Mouse (Mus musculus): Measurements from ENCODE around the gene Nup107.

Gene Nup107

DNA sequence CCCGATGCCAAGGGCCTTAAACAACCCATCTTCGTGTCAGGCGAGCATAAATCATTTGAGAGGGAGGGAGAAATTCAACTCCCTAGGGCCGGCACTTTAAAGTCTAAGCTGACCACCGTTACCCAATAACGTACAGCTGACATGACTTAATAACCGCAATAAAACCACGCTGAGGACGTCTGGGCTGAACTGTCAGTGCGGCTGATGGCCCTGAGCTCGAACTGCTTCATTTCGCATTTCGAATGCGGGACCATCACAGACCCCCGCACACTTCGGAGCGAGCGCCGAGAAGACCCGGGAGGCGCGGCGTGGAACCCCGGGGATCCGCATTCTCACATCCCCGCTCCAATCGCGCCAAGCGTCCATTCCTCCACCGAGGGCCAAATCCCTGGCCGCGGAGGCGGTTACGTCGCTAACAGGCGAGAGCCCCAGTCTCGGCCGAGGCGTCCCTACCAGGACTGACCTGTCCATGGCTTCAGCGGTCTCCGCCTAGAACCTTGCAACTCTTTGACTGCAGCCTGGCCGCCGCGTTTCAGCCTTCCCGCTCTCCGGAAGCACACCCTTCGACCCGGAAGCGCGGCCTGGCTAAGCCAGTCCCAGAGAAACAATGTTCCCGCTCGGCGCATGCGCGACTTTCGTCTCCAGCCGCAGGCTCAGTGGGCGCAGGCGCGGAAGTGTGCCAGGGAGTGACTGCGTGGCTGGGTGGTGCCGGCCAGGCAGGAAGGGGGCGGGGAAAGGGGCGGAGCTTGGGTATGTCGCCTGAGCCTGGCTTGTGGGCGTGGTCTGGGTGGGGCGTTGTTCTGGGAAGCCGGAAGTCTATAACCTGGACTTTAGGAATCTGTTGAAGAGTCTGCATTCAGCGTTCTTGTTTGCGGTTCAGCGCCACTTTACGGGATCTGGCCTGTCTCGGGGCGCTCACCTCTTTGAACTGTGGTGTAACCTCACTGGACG, at the start of gene Nup107:
Nup107 (minus strand) TSS at position 565 of the 951 bp plus-strand sequence.
- DNase-seq (ENCODE audit: low read depth, low spot score), result peak; percentile 100

DNA sequence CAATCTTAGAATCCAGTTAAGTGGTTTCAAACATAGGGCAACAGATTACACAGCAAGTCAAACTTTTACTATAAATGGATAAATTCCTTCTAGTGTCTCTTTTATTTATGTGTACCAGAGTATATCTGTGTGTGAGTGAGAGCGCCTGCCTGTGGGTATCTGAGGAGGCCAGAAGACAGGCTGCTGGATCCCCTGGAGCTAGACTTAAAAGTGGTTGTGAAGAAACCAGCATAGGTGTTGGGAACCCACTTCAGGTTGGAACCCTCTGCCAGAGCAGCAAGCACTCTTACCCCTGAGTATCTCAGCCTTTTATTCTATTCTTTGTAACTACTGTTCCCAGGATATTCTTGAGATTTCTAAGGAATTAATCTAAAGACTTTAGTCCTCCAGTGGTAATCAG, 49.3 kb upstream of the Nup107 start:
- DNase-seq (ENCODE audit: low read depth, low spot score), result no peak

DNA sequence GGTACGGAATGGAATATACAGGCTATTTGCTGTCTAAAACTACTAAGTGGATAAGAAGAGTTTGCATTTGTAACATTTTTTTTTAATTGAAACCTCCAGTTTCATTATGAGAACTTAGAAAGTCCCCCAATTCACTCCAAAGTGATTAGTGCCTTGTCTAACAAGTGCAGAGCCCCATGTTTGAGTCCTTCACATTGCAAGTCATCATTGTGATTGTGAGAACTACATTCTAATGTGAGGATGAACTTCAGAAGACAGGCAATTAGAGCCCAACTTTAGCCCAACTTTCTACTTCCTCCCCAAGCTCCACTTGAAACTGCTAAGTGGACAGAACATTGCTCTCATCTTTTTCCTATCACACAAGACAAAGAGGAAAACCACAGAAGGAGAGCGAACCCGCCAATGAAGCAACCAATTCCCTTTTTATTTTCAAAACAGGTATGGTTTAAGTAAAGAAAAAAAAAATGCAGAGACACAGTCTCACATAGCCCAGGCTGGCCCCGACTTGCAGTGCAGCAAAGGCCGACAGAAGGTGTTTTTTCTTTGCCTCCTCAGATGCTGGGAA, 48.0 kb upstream of the Nup107 start:
- DNase-seq (ENCODE audit: low read depth, low spot score), result no peak

DNA sequence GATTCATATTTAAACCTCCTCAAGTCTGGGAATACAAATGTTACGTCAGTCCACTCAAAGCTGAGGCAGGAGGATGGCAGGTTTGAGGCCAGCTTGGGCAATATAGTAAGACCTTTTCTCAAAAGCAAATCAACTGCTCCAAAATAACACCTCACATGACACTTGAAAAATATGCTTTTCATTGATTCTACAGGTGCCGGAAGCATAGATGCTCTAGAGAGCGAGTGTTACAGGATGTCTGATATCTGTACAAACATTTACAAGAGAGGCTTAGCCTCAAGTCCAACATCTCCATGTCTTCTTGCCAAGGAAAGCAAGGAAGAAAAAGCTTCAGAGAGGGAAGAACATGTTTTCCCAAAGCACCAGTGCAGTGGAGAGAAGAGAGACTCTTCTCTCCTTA, 47.2 kb upstream of the Nup107 start:
- no peak for DNase-seq (ENCODE audit: low read depth, low spot score)

DNA sequence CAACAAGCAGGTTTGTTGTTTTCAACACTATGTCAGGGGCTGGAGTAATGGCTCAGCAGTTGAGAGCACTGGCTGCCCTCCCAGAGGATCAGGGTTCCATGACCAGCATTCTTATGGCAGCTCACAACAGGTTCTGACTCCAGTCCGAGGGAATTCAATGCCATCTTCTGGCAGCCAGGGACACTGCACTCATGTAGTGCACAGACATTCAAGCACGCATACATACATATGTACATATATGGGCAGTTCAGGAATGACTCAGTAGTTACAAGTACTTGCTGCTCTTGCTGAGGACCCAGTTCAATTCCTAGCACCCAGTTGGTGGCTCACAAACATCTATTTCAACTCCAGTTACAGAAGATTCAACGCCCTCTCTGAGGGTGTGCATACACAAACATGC, 46.4 kb upstream of the Nup107 start:
- no peak for DNase-seq (ENCODE audit: low read depth, low spot score)

DNA sequence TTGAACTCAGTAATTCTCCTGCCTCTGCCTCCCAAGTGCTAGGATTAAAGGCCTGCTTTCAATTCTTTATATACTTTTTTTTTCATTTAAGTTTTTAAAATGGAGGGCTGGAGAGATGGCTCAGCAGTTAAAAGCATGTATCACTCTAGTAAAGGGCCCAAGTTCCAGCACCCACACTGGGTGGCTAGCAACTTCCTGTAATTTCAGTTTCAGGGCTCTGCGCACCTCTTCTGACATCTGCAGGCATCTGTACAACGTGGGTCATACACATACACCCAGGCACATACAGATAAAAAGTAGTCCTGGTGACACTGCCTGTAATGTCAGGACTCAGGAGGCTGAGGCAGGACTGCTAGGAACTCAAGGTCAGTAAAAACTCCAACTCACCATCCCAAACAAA, 43.8 kb upstream of the Nup107 start:
- DNase-seq (ENCODE audit: low read depth, low spot score), result no peak

DNA sequence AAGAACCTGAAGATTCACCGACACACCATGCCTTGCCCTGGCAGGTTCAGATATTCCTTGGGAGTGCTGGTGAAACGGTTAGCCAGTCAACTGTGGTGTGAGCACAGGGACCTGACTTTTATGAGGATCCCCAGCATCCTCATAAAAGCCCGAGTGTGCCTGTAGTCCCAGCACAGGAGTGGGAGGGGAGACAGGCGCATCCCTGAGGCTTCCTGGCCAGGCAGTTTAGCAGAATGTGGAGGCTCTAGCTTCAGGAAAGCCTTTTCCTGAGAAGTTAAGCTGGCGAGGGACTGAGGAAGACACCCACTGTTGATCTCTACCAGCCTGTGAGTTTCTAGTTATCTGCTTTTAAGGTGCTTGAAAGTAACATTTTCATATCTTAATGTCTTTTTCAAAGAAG, 42.9 kb upstream of the Nup107 start:
- no peak for DNase-seq (ENCODE audit: low read depth, low spot score)

DNA sequence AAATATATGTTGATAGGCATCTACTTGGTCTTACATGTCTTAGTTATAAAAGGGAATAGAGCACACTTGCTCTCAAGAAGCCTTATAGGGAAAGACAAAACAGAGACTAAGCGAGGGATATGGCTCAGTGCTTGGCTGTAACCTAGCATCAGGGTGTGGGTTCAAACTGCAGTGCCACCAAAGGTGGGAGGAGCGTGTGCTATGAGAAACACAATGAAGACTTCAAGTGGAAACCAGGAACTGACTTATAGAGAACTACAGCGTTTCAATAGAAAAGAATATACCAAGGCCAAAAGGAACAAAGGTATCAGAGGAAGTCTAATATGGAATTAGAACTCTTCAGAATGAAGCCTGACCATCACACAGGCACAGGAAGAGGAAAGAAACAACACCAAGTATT, 38.3 kb upstream of the Nup107 start:
- no peak for DNase-seq (ENCODE audit: low read depth, low spot score)

DNA sequence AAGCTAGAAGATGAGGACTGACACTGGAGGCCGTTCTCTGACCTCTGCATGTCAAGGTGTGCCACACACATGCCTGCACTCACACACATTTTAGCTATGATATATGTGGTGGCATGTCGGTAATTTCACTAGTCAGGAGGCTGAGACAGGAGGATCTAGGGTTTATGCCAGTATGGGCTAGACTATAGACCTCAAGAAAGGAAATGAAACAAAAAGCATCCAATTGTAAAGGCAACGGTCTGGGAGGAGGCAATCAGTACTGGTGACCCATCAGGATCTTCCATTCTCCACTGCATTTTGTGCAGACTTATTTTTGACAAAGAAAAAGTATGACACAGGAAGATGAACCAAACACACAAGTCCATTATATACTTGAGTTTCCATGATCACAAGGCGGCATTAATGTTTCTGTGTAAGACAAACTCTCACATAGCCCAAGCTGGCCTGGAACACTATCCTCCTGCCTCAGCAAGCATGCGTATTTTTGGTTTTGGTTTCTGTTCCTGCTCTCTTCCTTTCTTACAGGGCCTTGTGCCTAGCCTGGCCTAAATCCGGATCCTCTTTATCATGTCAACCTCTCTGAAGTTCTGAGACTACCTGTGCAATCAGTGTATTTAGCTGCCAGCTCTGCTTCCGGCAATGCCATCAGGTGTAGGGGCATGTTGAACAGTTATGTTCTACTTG, 37.1 kb upstream of the Nup107 start:
- no peak for DNase-seq (ENCODE audit: low read depth, low spot score)

DNA sequence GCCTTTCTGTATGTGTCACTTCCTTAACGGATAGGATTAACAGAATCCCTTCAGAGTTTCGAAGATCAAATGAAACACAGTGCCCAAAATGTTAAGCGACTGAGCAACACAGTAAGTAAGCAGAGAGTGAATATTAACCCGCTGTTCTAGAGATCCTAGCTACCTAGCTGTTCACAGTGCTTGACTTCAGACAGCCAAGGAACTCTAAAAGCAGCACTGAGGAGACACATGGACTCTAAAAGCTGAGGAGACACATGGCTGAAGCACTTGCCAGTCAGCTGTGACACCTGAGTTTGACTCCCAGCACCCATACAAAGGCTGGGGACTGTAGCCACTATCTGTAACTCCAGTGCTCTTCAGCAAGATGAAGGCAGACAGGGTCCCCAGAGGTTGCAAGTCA, 36.5 kb upstream of the Nup107 start:
- DNase-seq (ENCODE audit: low read depth, low spot score), result no peak

DNA sequence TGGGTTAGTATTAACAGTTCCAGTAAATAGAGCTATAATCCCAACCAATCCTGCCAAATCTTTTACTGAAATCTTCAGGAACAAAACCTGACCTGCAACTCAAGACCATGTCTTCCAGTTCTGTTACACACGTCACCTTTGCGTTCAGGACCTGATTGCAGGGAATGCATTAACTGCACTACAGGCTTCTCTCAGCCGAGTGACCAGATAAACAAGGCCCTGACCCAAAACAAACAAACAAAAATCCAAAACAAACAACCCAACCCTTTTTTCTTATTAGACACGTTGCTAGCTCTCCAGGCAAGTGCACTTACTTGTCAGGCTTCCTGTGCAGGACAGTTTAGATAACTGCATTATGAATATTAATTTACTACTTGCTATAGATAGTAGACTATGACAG, 36.0 kb upstream of the Nup107 start:
- no peak for DNase-seq (ENCODE audit: low read depth, low spot score)

DNA sequence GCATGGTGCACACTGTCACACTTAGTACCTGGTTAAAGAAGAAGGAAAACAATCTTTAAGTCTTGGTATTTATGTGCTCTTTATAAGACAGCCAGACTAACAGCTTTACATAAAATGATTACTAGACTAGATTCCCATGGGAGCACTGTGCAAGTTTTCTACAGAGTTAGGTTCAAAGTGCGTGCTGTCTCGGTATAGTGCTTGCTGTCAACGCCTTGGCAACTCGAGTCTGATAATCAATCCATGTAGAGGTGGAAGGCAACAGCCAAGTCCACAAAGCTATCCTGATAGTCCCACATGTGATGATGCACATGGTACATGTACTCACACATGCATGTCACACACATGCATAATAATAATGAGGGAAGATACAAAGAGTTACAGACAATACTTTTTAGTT, 32.1 kb upstream of the Nup107 start:
- no peak for DNase-seq (ENCODE audit: low read depth, low spot score)

DNA sequence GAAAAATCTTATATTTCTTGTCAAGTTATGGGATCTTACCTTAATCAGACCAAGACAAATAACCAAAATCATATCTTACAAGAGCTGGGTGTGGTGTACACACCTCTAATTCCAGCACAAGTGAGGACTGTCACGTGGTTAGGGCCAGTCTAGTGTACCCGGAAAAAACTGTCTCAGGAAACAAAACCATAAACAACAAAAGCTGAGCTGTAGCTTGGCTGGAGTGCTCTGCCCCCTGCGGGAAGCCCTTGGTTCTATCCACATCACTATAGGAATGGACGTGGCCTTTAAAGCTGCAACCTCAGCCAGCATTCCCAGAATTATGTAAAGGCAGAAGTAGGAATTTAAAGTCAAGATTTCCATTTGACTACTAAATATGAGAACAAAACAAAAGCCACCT, 31.6 kb upstream of the Nup107 start:
- DNase-seq (ENCODE audit: low read depth, low spot score), result no peak

DNA sequence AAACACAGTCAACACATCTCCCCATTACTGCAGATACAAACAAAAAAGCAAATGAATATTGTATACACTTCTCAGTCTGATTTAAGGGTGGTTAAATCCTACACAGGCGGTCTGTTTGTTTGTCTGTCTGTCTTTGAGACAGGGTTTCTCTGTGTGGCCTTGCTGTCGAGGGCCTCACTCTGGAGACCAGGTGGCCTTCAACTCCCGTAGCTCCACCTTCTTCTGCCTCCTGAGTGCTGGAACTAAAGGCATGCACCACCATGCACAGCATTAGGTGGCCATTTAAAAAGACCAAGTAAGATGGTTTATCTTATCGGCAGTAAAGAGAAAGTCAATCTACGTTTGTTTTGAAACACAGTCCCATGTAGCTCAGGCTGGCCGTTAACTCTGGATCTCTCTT, 30.8 kb upstream of the Nup107 start:
- DNase-seq (ENCODE audit: low read depth, low spot score), result no peak

DNA sequence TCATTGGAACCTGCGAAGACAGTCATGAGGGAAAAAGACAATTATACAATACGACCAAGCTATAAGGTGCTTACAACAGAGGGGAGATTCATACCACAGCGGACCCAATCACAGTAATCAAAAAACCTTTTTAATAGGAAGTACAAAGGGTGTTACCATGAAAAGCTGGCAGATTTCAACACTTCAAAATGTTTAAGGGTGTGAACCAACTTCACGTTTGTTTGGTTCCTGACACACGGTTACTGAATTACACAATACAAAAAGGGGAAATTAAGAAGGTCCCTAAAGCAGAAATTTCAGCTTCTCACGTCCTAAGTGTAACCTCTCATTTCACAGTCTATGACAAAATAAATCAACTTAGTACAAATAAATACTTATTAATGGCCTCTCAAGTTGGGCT, 26.1 kb upstream of the Nup107 start:
- DNase-seq (ENCODE audit: low read depth, low spot score), result no peak

DNA sequence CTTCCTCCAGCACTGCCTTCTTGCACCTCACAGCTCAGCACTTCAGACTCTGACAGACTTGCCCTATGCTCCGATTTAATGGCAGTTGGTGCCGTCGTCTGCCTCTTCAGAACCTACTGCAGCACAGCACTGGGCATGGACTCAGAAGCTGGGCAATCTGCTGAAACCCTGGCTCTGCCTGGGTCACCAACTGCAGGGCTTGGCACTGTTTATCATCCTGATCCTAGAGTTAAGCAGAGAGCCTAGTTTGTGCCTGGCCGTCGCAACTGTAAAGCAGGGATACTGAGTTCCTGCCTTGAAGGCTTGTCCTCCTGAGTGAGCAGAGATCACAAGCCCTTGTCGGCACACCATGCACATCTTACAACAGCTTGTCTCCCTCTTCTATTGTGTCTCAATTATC, 24.2 kb upstream of the Nup107 start:
- no peak for DNase-seq (ENCODE audit: low read depth, low spot score)

DNA sequence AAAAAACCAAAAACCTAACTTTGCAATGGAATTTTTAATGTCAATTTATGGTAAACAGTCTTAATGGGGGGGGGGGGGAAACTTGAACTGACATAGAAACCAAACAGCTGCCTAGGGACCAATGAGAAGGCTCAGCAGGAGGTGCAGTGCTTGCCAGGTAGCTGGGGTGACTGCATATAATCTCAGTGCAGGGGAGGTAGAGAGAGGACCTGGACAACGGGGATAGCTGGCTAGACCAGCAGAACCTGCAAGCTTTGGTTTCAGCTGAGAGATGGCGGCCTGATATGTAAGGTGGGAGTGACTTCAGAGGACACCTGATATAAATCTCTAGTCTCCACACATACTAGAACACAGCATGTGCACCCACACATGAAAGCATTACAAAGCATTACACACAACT, 20.0 kb upstream of the Nup107 start:
- DNase-seq (ENCODE audit: low read depth, low spot score), result no peak

DNA sequence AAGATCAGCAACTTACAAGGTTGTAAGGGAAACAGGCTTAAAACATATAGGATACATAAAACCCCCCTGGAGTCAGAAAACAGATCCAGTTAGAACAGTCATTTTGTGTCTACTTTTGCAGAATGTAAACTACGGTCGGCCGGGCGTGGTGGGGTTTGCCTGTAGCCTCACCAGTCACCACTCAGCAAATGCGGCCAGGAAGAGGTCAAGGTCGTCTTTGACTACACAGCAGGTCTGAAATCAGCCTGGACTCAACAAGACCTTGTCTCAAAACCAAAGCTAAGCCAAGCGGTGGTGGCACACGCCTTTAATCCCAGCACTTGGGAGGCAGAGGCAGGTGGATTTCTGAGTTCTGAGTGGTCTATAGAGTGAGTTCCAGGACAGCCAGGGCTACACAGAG, 19.1 kb upstream of the Nup107 start:
- no peak for DNase-seq (ENCODE audit: low read depth, low spot score)

DNA sequence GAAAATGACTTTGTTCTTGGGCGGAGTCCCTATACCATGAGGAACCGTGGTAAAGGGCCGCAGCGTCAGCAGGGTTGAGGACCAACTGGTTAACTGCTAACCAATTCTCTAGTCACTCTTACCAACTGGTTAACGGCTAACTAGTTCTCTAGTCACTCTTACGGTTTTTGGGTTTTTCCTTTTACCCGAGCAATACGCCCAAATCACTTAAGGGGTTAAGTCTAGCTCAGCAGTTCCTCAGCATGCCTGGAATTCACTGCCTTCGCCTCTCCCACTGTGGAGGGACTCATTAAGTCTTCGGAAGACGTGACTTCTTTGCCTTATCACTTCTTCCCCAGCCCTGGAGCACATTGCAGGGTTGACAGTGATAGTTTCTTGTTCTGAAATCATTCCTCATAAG, 18.0 kb upstream of the Nup107 start:
- DNase-seq (ENCODE audit: low read depth, low spot score), result no peak

DNA sequence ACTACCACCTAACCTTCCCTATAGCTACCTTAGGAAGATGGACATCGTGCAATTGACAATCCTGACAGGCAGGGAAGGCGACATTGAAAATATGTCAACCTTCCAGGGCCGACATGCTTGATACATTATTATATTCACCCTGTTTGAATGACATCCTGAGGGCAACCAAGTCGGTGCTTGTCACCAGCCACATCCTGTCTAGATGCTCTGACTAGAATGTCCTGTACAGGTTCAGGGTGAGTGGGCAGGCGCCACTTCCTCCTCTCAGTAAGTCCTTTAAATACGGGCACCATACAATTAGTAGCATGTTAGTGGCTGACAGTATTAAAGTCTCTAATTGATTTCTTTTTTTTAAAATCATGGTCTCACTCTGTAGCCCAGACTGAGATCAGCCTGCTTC, 15.6 kb upstream of the Nup107 start:
- no peak for DNase-seq (ENCODE audit: low read depth, low spot score)

DNA sequence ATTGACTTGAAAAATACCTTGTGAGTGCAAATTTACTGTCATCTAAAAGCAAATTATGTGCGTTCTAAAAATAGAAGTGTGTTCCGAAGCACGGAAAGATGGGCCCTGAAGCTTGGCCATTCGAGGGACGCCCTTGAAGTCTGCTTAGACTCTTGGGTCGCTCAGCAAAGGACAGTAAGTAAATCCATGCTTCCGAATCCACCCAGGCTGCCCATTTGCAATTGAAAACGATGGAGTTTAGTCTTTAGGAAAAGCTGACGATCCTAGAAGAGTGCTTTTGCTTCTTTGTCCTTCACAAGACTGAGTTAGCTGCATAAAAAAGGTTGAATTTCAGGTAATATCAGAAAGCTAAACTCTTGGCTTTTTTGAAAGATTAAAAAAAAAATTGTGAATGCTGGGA, 13.4 kb upstream of the Nup107 start:
- DNase-seq (ENCODE audit: low read depth, low spot score), result no peak

DNA sequence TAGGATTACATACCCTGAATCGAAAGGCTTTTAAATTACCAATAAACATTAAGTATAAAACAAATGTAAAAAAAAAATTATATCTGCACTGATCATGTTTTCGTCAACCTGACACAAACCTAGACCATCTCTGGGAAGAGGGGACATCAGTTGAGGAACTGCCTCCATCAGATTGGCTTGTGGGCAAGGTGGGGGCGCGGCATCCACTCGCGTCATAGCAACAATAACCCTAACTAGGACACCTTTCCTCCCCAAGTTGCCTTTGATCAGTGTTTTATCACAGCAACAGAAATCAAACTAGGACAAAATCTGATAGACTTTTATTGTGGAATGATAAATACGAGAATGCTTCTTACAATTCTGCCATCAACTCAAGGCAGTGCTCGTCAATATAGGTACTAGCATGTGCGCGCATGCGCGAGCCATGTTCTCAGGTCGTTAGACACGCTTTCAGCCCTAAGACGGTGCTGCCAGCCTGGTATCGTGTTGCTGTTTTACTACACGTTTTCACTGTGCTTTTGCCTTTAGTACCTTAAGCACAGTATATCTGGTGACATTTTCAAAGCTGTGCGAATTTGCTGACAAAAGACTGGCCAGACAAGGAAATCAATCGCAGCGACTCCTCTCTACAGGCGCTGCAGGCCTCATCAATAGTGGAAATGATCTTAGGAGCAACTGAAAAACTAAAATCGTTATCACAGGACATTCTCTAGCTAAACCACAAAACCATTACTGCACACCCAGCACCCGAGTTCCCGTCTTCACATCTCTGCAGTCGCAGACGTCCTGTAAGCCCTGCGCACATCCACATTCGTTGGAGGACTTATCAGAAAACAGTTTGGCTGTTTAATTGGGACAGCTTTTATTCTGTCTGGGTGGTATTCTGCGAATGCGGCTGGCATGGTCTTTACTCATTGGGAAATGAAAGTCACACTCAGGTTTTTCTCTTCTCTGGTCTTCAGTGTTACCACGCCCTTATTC, 11.7 kb upstream of the Nup107 start:
- no peak for DNase-seq (ENCODE audit: low read depth, low spot score)
